Mouse (Mus musculus): ENCODE measurements around the gene Rbm46. TPM values are rescaled to one million over a fixed set of nuclear protein-coding genes. Genes with fewer than 3 reads are reported as not detected.

The Rbm46 gene
- not detected for total RNA-seq (2023)

DNA sequence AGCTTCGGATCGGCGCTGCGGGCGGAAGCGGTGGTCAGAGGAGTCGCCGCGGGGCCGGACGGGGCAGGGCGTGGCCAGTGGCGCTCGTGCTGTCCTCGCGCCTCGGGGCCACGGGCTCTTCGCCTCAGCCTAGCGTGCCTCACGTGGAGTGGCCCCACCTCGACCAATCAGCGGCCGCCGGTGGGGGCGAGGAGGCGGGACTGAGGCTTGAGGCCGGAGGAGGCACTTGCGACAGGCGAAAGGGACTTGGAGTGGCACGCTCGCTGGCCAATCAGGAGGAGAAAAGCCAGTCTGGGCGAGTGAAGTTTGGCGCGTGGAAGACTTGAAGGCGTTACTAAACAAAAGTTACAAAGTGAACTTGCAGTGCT is at the start of gene Rbm46:
Rbm46 (minus strand) TSS at position 112 of the 368 bp plus-strand sequence.

DNA sequence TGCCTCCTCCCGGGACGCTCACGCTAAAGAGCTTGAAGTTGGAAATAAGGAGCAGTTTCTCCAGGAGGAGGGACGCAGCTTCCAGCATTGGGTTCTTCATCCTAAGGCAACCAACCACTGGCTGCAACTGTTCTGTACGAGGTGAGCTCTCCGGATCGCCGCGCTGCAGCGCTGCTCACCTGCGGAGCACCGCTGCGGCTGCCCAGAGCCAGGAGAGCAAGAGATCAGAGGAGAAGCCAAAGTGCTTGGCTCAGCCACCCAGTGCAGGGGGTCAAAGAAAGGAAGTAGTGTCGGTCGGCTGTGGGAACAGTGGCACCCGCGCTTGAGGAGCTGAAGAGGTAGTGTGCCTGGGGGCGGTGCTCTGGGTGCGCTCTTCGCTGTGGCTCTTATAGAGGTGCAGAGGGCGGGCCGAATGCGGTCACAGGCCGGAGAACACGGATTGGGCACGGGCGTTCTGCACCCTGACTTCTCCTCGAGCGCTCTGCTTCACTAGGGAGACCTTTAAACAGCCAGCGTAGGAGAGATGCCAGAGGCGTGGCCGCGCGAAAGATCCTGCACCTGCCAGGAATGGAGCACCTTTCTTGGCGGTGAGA is 27.4 kb upstream of the Rbm46 start, which contains the start of gene Lrat:
Lrat (minus strand) TSS at position 361 of the 593 bp plus-strand sequence.

Other genes with a start within 250 kb of the Rbm46 start
- gene Lrat, start 27.5 kb upstream of the Rbm46 start, total RNA-seq (2023) = not detected
- not detected for gene Fgg, start 131.2 kb upstream of the Rbm46 start, total RNA-seq (2023)
- not detected for gene Fga, start 149.6 kb upstream of the Rbm46 start, total RNA-seq (2023)
- not detected for gene Fgb, start 173.4 kb upstream of the Rbm46 start, total RNA-seq (2023)
- 10 to 100 TPM; 73.0 to 77.0 TPM for gene Plrg1, start 179.0 kb upstream of the Rbm46 start, total RNA-seq (2023)